Mouse (Mus musculus) MEL (cell line): ENCODE results near the gene Apod.

Experiments
- CTCF ChIP-seq, 3 experiments: IDR thresholded peaks in 2 of 3; conservative IDR thresholded peaks in 1 of 3; 2 replicates each; pipeline ENCODE4 v1.5.1; 2011 to 2012; ENCODE audit warnings: low read length in 3 of 3, low read depth in 2 of 3, mild to moderate bottlenecking in 2 of 3, improper control_type of control experiment in 1 of 3, inconsistent platforms in 1 of 3, mixed read lengths in 1 of 3, moderate library complexity in 1 of 3; ENCODE audit not compliant: control insufficient read depth in 1 of 3, insufficient read depth in 1 of 3, poor library complexity in 1 of 3, severe bottlenecking in 1 of 3
- GATA1 ChIP-seq: IDR thresholded peaks from 2 replicates; pipeline ENCODE4 v1.6.1; 2011; ENCODE audit warnings: low read depth, low read length, improper control_type of control experiment
- MAFK ChIP-seq: IDR thresholded peaks from 2 replicates; pipeline ENCODE4 v1.6.1; 2011; ENCODE audit warnings: low read depth, mild to moderate bottlenecking, low read length, improper control_type of control experiment, borderline replicate concordance
- MAZ ChIP-seq: IDR thresholded peaks from 2 replicates; pipeline ENCODE4 v1.6.1; 2012; ENCODE audit warnings: low read depth, mild to moderate bottlenecking, inconsistent platforms, low read length, improper control_type of control experiment
- NRF1 ChIP-seq: IDR thresholded peaks from 2 replicates; pipeline ENCODE4 v1.6.1; 2014; ENCODE audit warnings: low read depth, mild to moderate bottlenecking, inconsistent platforms, low read length, improper control_type of control experiment, moderate library complexity; ENCODE audit not compliant: poor library complexity, insufficient read depth, severe bottlenecking
- POLR2A ChIP-seq, 2 experiments: IDR thresholded peaks; 2 replicates each; pipeline ENCODE4 v1.6.1; 2011 to 2012; ENCODE audit warnings: low read length in 2 of 2, mild to moderate bottlenecking in 2 of 2, control low read depth in 1 of 2, improper control_type of control experiment in 1 of 2, low read depth in 1 of 2, moderate library complexity in 1 of 2; ENCODE audit not compliant: control insufficient read depth in 1 of 2, insufficient read depth in 1 of 2, poor library complexity in 1 of 2
- TCF12 ChIP-seq: IDR thresholded peaks from 2 replicates; pipeline ENCODE4 v1.6.1; 2014; ENCODE audit warnings: low read depth, mild to moderate bottlenecking, inconsistent platforms, low read length, improper control_type of control experiment, moderate library complexity
- USF2 ChIP-seq, 2 experiments: IDR thresholded peaks; 2 replicates each; pipeline ENCODE4 v1.6.1; 2011 to 2012; ENCODE audit warnings: improper control_type of control experiment in 2 of 2, low read length in 2 of 2, borderline replicate concordance in 1 of 2, inconsistent platforms in 1 of 2, low read depth in 1 of 2, mild to moderate bottlenecking in 1 of 2; ENCODE audit not compliant: insufficient read depth in 1 of 2
- ZKSCAN1 ChIP-seq: IDR thresholded peaks from 2 replicates; pipeline ENCODE4 v1.6.1; 2012; ENCODE audit warnings: low read depth, mild to moderate bottlenecking, inconsistent platforms, low read length, improper control_type of control experiment, moderate library complexity
- ZMIZ1 ChIP-seq: IDR thresholded peaks from 2 replicates; pipeline ENCODE4 v1.6.1; 2012; ENCODE audit warnings: low read depth, mild to moderate bottlenecking, inconsistent platforms, low read length, improper control_type of control experiment, moderate library complexity
- ZNF384 ChIP-seq: IDR thresholded peaks from 2 replicates; pipeline ENCODE4 v1.6.1; 2012; ENCODE audit warnings: low read depth, mild to moderate bottlenecking, inconsistent platforms, low read length, improper control_type of control experiment

DNA sequence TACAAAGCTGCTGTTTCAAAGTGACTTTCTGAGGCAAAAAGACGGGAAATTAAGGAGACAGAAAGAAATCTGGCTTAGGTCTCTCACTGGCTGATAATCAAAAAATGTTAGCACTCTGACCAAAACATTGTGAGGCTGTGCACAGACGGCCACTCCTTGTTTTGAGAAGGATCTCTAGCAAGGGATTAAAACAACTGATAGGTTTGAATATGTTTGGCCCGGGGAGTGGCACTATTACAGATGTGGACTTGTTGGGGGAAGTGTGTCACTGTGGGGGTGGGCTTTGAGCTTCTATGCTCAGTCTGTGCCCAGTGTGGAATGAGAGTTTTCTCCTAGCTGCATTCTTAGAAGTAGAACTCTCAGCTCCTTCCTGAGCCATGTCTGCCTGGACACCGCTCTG is 4.7 kb upstream of the Apod start:
- TF ChIP-seq CTCF (IDR thresholded peaks at IDR 0.05 in 2 of 3, conservative IDR thresholded peaks at IDR 0.05 in 1 of 3; ENCODE audit: control insufficient read depth in 1 of 3, insufficient read depth in 1 of 3, low read depth in 2 of 3, low read length in 3 of 3, poor library complexity in 1 of 3, severe bottlenecking in 1 of 3) (no peak), ZNF384 (no peak), GATA1 (no peak), NRF1 (no peak), POLR2A (IDR thresholded peaks at IDR 0.05; ENCODE audit: control insufficient read depth in 1 of 2, insufficient read depth in 1 of 2, low read depth in 1 of 2, low read length in 2 of 2, poor library complexity in 1 of 2) (no peak), MAFK (no peak), ZMIZ1 (no peak), USF2 (IDR thresholded peaks at IDR 0.05; ENCODE audit: borderline replicate concordance in 1 of 2, insufficient read depth in 1 of 2, low read depth in 1 of 2, low read length in 2 of 2) (no peak), ZKSCAN1 (no peak), TCF12 (no peak), MAZ (no peak)
